Comparison of ENCODE assay signal across 9 mouse cellular contexts in genomic region chr12:44181081-44181982, GRCm38 (mm10). TPM values are rescaled to one million over a fixed set of nuclear protein-coding genes. Genes with fewer than 3 reads are reported as not detected.
DNase-seq lines count a peak whose midpoint lies in the region; ATAC-seq and TF ChIP-seq lines count a peak whose summit lies in the region.
"Had no signal": no experiment of that assay in that cellular context is flagged by ENCODE, and none has a peak within 500 bp of the region (broad histone marks: within the 10 kb centered on the region; RNA-seq: fewer than 3 reads in every experiment).

No protein-coding gene starts in this region.

- H3K4me3 ChIP-seq in neural tube, embryonic 11.5 days (ENCODE audit: low read depth, low read length): no peak overlapping the region
- no peak overlapping the region for H3K4me3 ChIP-seq in cerebellum, adult 2 months (replicated peaks; ENCODE audit: insufficient read depth, low read depth, low read length)
- no peak overlapping the region for H3K4me3 ChIP-seq in lung, embryonic 16.5 days (ENCODE audit: low read length)
- H3K4me3 ChIP-seq: erythroblast, embryonic 14.5 days had no signal

- peak; percentile 52; the same call in 1 of the 2 replicates for TF ChIP-seq CTCF in cerebellum, adult 2 months (IDR thresholded peaks at IDR 0.05; ENCODE audit: borderline replicate concordance, insufficient read depth, low read depth, low read length)

- TF ChIP-seq POLR2A in cerebellum, adult 2 months (IDR thresholded peaks at IDR 0.05; ENCODE audit: borderline replicate concordance, insufficient read depth, low read length): no peak

- no peaks in the 10 kb centered on the region for H3K4me1 ChIP-seq in neural tube, embryonic 11.5 days (ENCODE audit: control insufficient read depth, insufficient read depth, low read length)
- no peaks in the 10 kb centered on the region for H3K4me1 ChIP-seq in cerebellum, adult 2 months (ENCODE audit: control insufficient read depth, insufficient read depth, low read length)
- H3K4me1 ChIP-seq in lung, embryonic 16.5 days (replicated peaks; ENCODE audit: control insufficient read depth, insufficient read depth, low read length): peaks cover under 1% of the 10 kb centered on the region; the same call in 1 of the 2 replicates

- peak; percentile 79; the same call in 1 of the 2 replicates for ATAC-seq in neural tube, embryonic 11.5 days (ENCODE audit: insufficient read depth, low FRiP score, low TSS enrichment)
- peak; percentile 98 for ATAC-seq in frontal cortex, adult (ENCODE audit: low TSS enrichment)
- ATAC-seq in lung, embryonic 16.5 days (ENCODE audit: low read depth): peak; percentile 67; the same call in 1 of the 2 replicates
- no peak for ATAC-seq in erythroblast, adult 5-6 weeks (replicated peaks; ENCODE audit: low FRiP score, poor library complexity, severe bottlenecking)

- no peak overlapping the region for H3K9ac ChIP-seq in neural tube, embryonic 11.5 days (ENCODE audit: low read length)
- H3K9ac ChIP-seq in lung, embryonic 16.5 days (ENCODE audit: low read length): no peak overlapping the region

- H3K36me3 ChIP-seq in neural tube, embryonic 11.5 days (ENCODE audit: control insufficient read depth, insufficient read depth, low read length): no peaks in the 10 kb centered on the region
- H3K36me3 ChIP-seq in lung, embryonic 16.5 days (ENCODE audit: control insufficient read depth, insufficient read depth, low read length): no peaks in the 10 kb centered on the region

- DNase-seq in neural tube, embryonic 11.5 days (ENCODE audit: low spot score): peak; percentile 58
- no peak for DNase-seq in neural tube, embryonic 10.5 days (ENCODE audit: extremely low spot score, low spot score)
- peak; percentile 24 to 38 for DNase-seq in cerebellum, adult 2 months
- DNase-seq in kidney, postnatal 14 days: peak; percentile 29
- peak; percentile 75 to 83 for DNase-seq in right cerebral cortex, adult 2 months (ENCODE audit: low spot score in 2 of 2)

- H3K9me3 ChIP-seq in neural tube, embryonic 11.5 days (ENCODE audit: control insufficient read depth, low read length): no peaks in the 10 kb centered on the region
- H3K9me3 ChIP-seq in lung, embryonic 16.5 days (ENCODE audit: control insufficient read depth, low read length): no peaks in the 10 kb centered on the region

- whole genome bisulfite sequencing in neural tube, embryonic 11.5 days: 60% methylated on average over 9 of the region's 9 CpGs
- 28% methylated on average over 9 of the region's 9 CpGs for WGBS in cerebellum, adult 2 months
- 39% methylated on average over 9 of the region's 9 CpGs for WGBS in lung, embryonic 16.5 days

- H3K4me2 ChIP-seq in neural tube, embryonic 11.5 days (ENCODE audit: low read depth): no peak overlapping the region
- no peak overlapping the region for H3K4me2 ChIP-seq in lung, embryonic 16.5 days (ENCODE audit: low read depth, low read length)

- no peaks in the 10 kb centered on the region for H3K27me3 ChIP-seq in neural tube, embryonic 11.5 days (ENCODE audit: control insufficient read depth, insufficient read depth, low read length)
- no peaks in the 10 kb centered on the region for H3K27me3 ChIP-seq in cerebellum, adult 2 months (ENCODE audit: control insufficient read depth, insufficient read depth, low read length)
- H3K27me3 ChIP-seq in lung, embryonic 16.5 days (ENCODE audit: control insufficient read depth, insufficient read depth, low read depth, low read length): no peaks in the 10 kb centered on the region

- no peak overlapping the region for H3K27ac ChIP-seq in neural tube, embryonic 11.5 days (ENCODE audit: low read depth, low read length)
- no peak overlapping the region for H3K27ac ChIP-seq in cerebellum, adult 2 months (ENCODE audit: insufficient read depth, low read length)
- H3K27ac ChIP-seq in lung, embryonic 16.5 days (ENCODE audit: low read length): no peak overlapping the region

RNA-seq across cellular contexts. Expression of gene Dnajb9, which starts 28.8 kb away (rescaled TPM):
- 31.8 and 32.0 TPM in 2 replicates for polyA plus RNA-seq in neural tube, embryonic 11.5 days (2014; fragmentation: Nextera tagmentation; extraction: Ambion mirVana)
- polyA plus RNA-seq in cerebellum, adult 2 months (2012; rRNA removed): 24.5 and 26.4 TPM in 2 replicates
- polyA plus RNA-seq in lung, embryonic 16.5 days (2015; fragmentation: Nextera tagmentation; extraction: Ambion mirVana): 24.9 and 25.4 TPM in 2 replicates
- total RNA-seq in erythroblast, adult 5-6 weeks (2015; ENCODE audit: low replicate concordance): 26.3 and 30.9 TPM in 2 replicates
- total RNA-seq in erythroblast, adult 5-6 weeks (2017; ENCODE audit: low replicate concordance): 9.6 and 11.9 TPM in 2 replicates

RNA-seq across cellular contexts. Expression of gene Pnpla8, which starts 39.8 kb away (rescaled TPM):
- polyA plus RNA-seq in neural tube, embryonic 11.5 days (2014; fragmentation: Nextera tagmentation; extraction: Ambion mirVana): 87.7 and 90.2 TPM in 2 replicates
- polyA plus RNA-seq in cerebellum, adult 2 months (2012; rRNA removed): 64.3 and 67.4 TPM in 2 replicates
- 62.2 and 69.4 TPM in 2 replicates for polyA plus RNA-seq in lung, embryonic 16.5 days (2015; fragmentation: Nextera tagmentation; extraction: Ambion mirVana)
- 89.2 and 118 TPM in 2 replicates for total RNA-seq in erythroblast, adult 5-6 weeks (2015; ENCODE audit: low replicate concordance)
- 97.7 and 114 TPM in 2 replicates for total RNA-seq in erythroblast, adult 5-6 weeks (2017; ENCODE audit: low replicate concordance)
